Comparison of ENCODE assay signal across 22 mouse cellular contexts in genomic region chr5:114969609-114970215, GRCm38 (mm10). TPM values are rescaled to one million over a fixed set of nuclear protein-coding genes. Genes with fewer than 3 reads are reported as not detected.
A peak's percentile ranks its signal among the peaks of the same experiment; 100 is the strongest.
DNase-seq lines count a peak whose midpoint lies in the region; ATAC-seq and TF ChIP-seq lines count a peak whose summit lies in the region.
"Had no signal": no experiment of that assay in that cellular context is flagged by ENCODE, and none has a peak within 500 bp of the region (broad histone marks: within the 10 kb centered on the region; RNA-seq: fewer than 3 reads in every experiment).

No protein-coding gene starts in this region.

- no peaks in the 10 kb centered on the region for H3K9me3 ChIP-seq in intestine, embryonic 14.5 days (ENCODE audit: control insufficient read depth, low read length)
- no peaks in the 10 kb centered on the region for H3K9me3 ChIP-seq in intestine, postnatal 0 days (ENCODE audit: control insufficient read depth)
- H3K9me3 ChIP-seq in liver, embryonic 11.5 days (ENCODE audit: control insufficient read depth, low read length) = no peaks in the 10 kb centered on the region
- no peaks in the 10 kb centered on the region for H3K9me3 ChIP-seq in stomach, embryonic 14.5 days (ENCODE audit: control insufficient read depth, low read depth, low read length)
- H3K9me3 ChIP-seq: limb, embryonic 15.5 days had no signal

- peak; percentile 52 for DNase-seq in intestine, embryonic 14.5 days (ENCODE audit: low spot score)
- no peak for DNase-seq in liver, embryonic 11.5 days (ENCODE audit: low spot score)
- no peak for DNase-seq in left cerebral cortex, postnatal 4 days
- DNase-seq in layer of hippocampus, adult 11-12 months (ENCODE audit: low spot score) = no peak
- no peak for DNase-seq in testis, postnatal 10 days (ENCODE audit: low spot score)
- DNase-seq: adrenal gland, postnatal 36 days; cerebellum, adult 8-10 months; forebrain, postnatal 0 days; gastrocnemius, postnatal 25 days; lung, postnatal 14 days had no signal

- no peak for ATAC-seq in intestine, embryonic 14.5 days (replicated peaks; ENCODE audit: low FRiP score, low TSS enrichment, low read depth)
- ATAC-seq in intestine, postnatal 0 days = no peak
- no peak for ATAC-seq in liver, embryonic 11.5 days (replicated peaks; ENCODE audit: low FRiP score)
- ATAC-seq in stomach, embryonic 14.5 days (ENCODE audit: insufficient number of reproducible peaks, insufficient read depth, low FRiP score, low read depth) = no peak
- ATAC-seq: forebrain, postnatal 0 days had no signal

- no peak for TF ChIP-seq CTCF in intestine, postnatal 0 days (IDR thresholded peaks at IDR 0.05; ENCODE audit: low read depth)

- H3K27ac ChIP-seq in intestine, embryonic 14.5 days (ENCODE audit: low read depth) = peak overlapping the region; percentile 75
- peak overlapping the region; percentile 95 for H3K27ac ChIP-seq in intestine, postnatal 0 days (ENCODE audit: low read depth, low read length)
- H3K27ac ChIP-seq in liver, embryonic 11.5 days (ENCODE audit: low read depth, low read length) = peak overlapping the region; percentile 8; the same call in 1 of the 2 replicates
- H3K27ac ChIP-seq in stomach, embryonic 14.5 days (ENCODE audit: low read length) = peak overlapping the region; percentile 90
- H3K27ac ChIP-seq: limb, embryonic 15.5 days had no signal

- H3K4me2 ChIP-seq in intestine, embryonic 14.5 days (ENCODE audit: low read length) = peak overlapping the region; percentile 11
- peak overlapping the region; percentile 69 for H3K4me2 ChIP-seq in intestine, postnatal 0 days (replicated peaks; ENCODE audit: low read depth)
- peak overlapping the region; percentile 45 for H3K4me2 ChIP-seq in liver, embryonic 11.5 days
- H3K4me2 ChIP-seq in stomach, embryonic 14.5 days (replicated peaks; ENCODE audit: low read depth, low read length) = peak overlapping the region; percentile 33
- H3K4me2 ChIP-seq: limb, embryonic 15.5 days had no signal

- H3K27me3 ChIP-seq in intestine, embryonic 14.5 days (replicated peaks; ENCODE audit: control insufficient read depth, insufficient read depth, low read length) = no peaks in the 10 kb centered on the region
- no peaks in the 10 kb centered on the region for H3K27me3 ChIP-seq in intestine, postnatal 0 days (replicated peaks; ENCODE audit: control insufficient read depth, insufficient read depth, low read length)
- H3K27me3 ChIP-seq in liver, embryonic 11.5 days (replicated peaks; ENCODE audit: control insufficient read depth, insufficient read depth, low read length) = peaks cover 2% of the 10 kb centered on the region; the same call in 1 of the 2 replicates
- no peaks in the 10 kb centered on the region for H3K27me3 ChIP-seq in stomach, embryonic 14.5 days (ENCODE audit: control insufficient read depth, insufficient read depth, low read length)

- H3K9ac ChIP-seq in intestine, embryonic 14.5 days (ENCODE audit: low read length) = peak overlapping the region; percentile 53
- H3K9ac ChIP-seq in intestine, postnatal 0 days (ENCODE audit: low read depth, low read length) = peak overlapping the region; percentile 45
- 0 out of 2 replicates have a peak overlapping the region, but pooled peaks have one; percentile 39 for H3K9ac ChIP-seq in liver, embryonic 11.5 days (ENCODE audit: low read depth, low read length)
- H3K9ac ChIP-seq in stomach, embryonic 14.5 days (replicated peaks; ENCODE audit: low read depth, low read length) = peak overlapping the region; percentile 48
- H3K9ac ChIP-seq: forebrain, postnatal 0 days; limb, embryonic 15.5 days had no signal

- no peaks in the 10 kb centered on the region for H3K36me3 ChIP-seq in intestine, embryonic 14.5 days (ENCODE audit: control insufficient read depth, insufficient read depth, low read length)
- H3K36me3 ChIP-seq in intestine, postnatal 0 days (ENCODE audit: control insufficient read depth, insufficient read depth) = no peaks in the 10 kb centered on the region
- no peaks in the 10 kb centered on the region for H3K36me3 ChIP-seq in liver, embryonic 11.5 days (ENCODE audit: control insufficient read depth, insufficient read depth, low read length)
- H3K36me3 ChIP-seq in stomach, embryonic 14.5 days (ENCODE audit: control insufficient read depth, insufficient read depth, low read length) = no peaks in the 10 kb centered on the region
- H3K36me3 ChIP-seq: limb, embryonic 15.5 days had no signal

- H3K4me3 ChIP-seq in intestine, embryonic 14.5 days (ENCODE audit: low read depth, low read length) = peak overlapping the region; percentile 39
- peak overlapping the region; percentile 49 for H3K4me3 ChIP-seq in intestine, postnatal 0 days (ENCODE audit: low read depth, low read length)
- peak overlapping the region; percentile 30 for H3K4me3 ChIP-seq in liver, embryonic 11.5 days (ENCODE audit: low read depth, low read length)
- H3K4me3 ChIP-seq in stomach, embryonic 14.5 days (ENCODE audit: low read depth, low read length) = peak overlapping the region; percentile 35
- H3K4me3 ChIP-seq: limb, embryonic 15.5 days had no signal

- no peaks in the 10 kb centered on the region for H3K4me1 ChIP-seq in intestine, embryonic 14.5 days (replicated peaks; ENCODE audit: control insufficient read depth, insufficient read depth, low read length)
- H3K4me1 ChIP-seq in intestine, postnatal 0 days (replicated peaks; ENCODE audit: control insufficient read depth, insufficient read depth, low read length) = no peaks in the 10 kb centered on the region
- peaks cover 8% of the 10 kb centered on the region for H3K4me1 ChIP-seq in liver, embryonic 11.5 days (replicated peaks; ENCODE audit: control insufficient read depth, insufficient read depth, low read length)
- peaks cover 14% of the 10 kb centered on the region; the same call in 1 of the 2 replicates for H3K4me1 ChIP-seq in stomach, embryonic 14.5 days (ENCODE audit: control insufficient read depth, insufficient read depth, low read length)
- H3K4me1 ChIP-seq: limb, embryonic 15.5 days had no signal

- intact Hi-C loops in left cerebral cortex, postnatal 4 days (cut with DNase I) = no loop called here

- WGBS in intestine, embryonic 14.5 days = 49% methylated on average over 13 of the region's 13 CpGs
- 28% methylated on average over 13 of the region's 13 CpGs for WGBS in intestine, postnatal 0 days
- WGBS in liver, embryonic 11.5 days = 59% methylated on average over 13 of the region's 13 CpGs
- 43% methylated on average over 13 of the region's 13 CpGs for WGBS in stomach, embryonic 14.5 days

RNA-seq across cellular contexts. Expression of gene Hnf1a, which starts 1.2 kb away (rescaled TPM):
- 8.4 and 10.0 TPM in 2 replicates for polyA plus RNA-seq in intestine, embryonic 14.5 days (2014; fragmentation: Nextera tagmentation; extraction: Ambion mirVana)
- polyA plus RNA-seq in intestine, postnatal 0 days (2015; fragmentation: Nextera tagmentation; extraction: Ambion mirVana) = 15.9 and 16.1 TPM in 2 replicates
- 2.7 and 4.1 TPM in 2 replicates for polyA plus RNA-seq in liver, embryonic 11.5 days (2014; fragmentation: Nextera tagmentation; extraction: Ambion mirVana)
- 7.1 and 7.7 TPM in 2 replicates for polyA plus RNA-seq in stomach, embryonic 14.5 days (2014; fragmentation: Nextera tagmentation; extraction: Ambion mirVana)
- not detected for total RNA-seq in left cerebral cortex, postnatal 4 days (2021)
- total RNA-seq: common myeloid progenitor, adult 5-6 weeks; forebrain, postnatal 0 days; gastrocnemius, postnatal 25 days; layer of hippocampus, postnatal 25 days; left cerebral cortex, postnatal 14 days; megakaryocyte-erythroid progenitor cell, adult 5-6 weeks; midbrain, postnatal 0 days had no signal
- polyA plus RNA-seq: embryonic facial prominence, embryonic 11.5 days; forebrain, postnatal 0 days; heart, postnatal 0 days; hindbrain, embryonic 11.5 days; limb, embryonic 15.5 days; neural tube, embryonic 11.5 days had no signal

RNA-seq across cellular contexts. Expression of gene 2210016L21Rik, which starts 27.8 kb away (rescaled TPM):
- polyA plus RNA-seq in intestine, embryonic 14.5 days (2014; fragmentation: Nextera tagmentation; extraction: Ambion mirVana) = 45.2 and 57.7 TPM in 2 replicates
- 55.6 and 56.5 TPM in 2 replicates for polyA plus RNA-seq in intestine, postnatal 0 days (2015; fragmentation: Nextera tagmentation; extraction: Ambion mirVana)
- 37.1 and 40.3 TPM in 2 replicates for polyA plus RNA-seq in liver, embryonic 11.5 days (2014; fragmentation: Nextera tagmentation; extraction: Ambion mirVana)
- 51.8 and 54.6 TPM in 2 replicates for polyA plus RNA-seq in stomach, embryonic 14.5 days (2014; fragmentation: Nextera tagmentation; extraction: Ambion mirVana)
- total RNA-seq in left cerebral cortex, postnatal 4 days (2021) = 100 to 1,000 TPM; 141 to 152 TPM

RNA-seq across cellular contexts. Expression of gene Sppl3, which starts 41.2 kb away (rescaled TPM):
- 21.1 and 21.5 TPM in 2 replicates for polyA plus RNA-seq in intestine, embryonic 14.5 days (2014; fragmentation: Nextera tagmentation; extraction: Ambion mirVana)
- polyA plus RNA-seq in intestine, postnatal 0 days (2015; fragmentation: Nextera tagmentation; extraction: Ambion mirVana) = 19.5 and 20.8 TPM in 2 replicates
- polyA plus RNA-seq in liver, embryonic 11.5 days (2014; fragmentation: Nextera tagmentation; extraction: Ambion mirVana) = 14.8 and 17.6 TPM in 2 replicates
- polyA plus RNA-seq in stomach, embryonic 14.5 days (2014; fragmentation: Nextera tagmentation; extraction: Ambion mirVana) = 27.6 and 27.7 TPM in 2 replicates
- total RNA-seq in left cerebral cortex, postnatal 4 days (2021) = 100 to 1,000 TPM; 114 to 125 TPM

RNA-seq across cellular contexts. Expression of gene Oasl1, which starts 46.7 kb away (rescaled TPM):
- polyA plus RNA-seq in intestine, embryonic 14.5 days (2014; fragmentation: Nextera tagmentation; extraction: Ambion mirVana) = 1.7 and 2.3 TPM in 2 replicates
- 20.1 and 25.5 TPM in 2 replicates for polyA plus RNA-seq in intestine, postnatal 0 days (2015; fragmentation: Nextera tagmentation; extraction: Ambion mirVana)
- 0.36 and 0.55 TPM in 2 replicates for polyA plus RNA-seq in liver, embryonic 11.5 days (2014; fragmentation: Nextera tagmentation; extraction: Ambion mirVana)
- 0.57 and 0.75 TPM in 2 replicates for polyA plus RNA-seq in stomach, embryonic 14.5 days (2014; fragmentation: Nextera tagmentation; extraction: Ambion mirVana)
- not detected for total RNA-seq in left cerebral cortex, postnatal 4 days (2021)
- total RNA-seq: layer of hippocampus, postnatal 25 days; left cerebral cortex, postnatal 14 days had no signal

Comparison
In these comparisons a context has a peak if more than half of its experiments do, and no peak if none do; other contexts are left out.
1. H3K27ac ChIP-seq: peak in every context shown above with its lines; median percentile 95 in intestine, postnatal 0 days; 90 in stomach, embryonic 14.5 days; 75 in intestine, embryonic 14.5 days; 8 in liver, embryonic 11.5 days.
2. H3K4me2 ChIP-seq: peak in every context shown above with its lines; median percentile 69 in intestine, postnatal 0 days; 45 in liver, embryonic 11.5 days; 33 in stomach, embryonic 14.5 days; 11 in intestine, embryonic 14.5 days.